Mouse (Mus musculus) right cerebral cortex, postnatal 4 days (tissue): Measurements from ENCODE around the gene Hes1.

ENCODE experiments used
- DNase-seq: peaks from one replicate; pipeline ENCODE4 v3.0.0-alpha.2; 2022

Gene Hes1

GRCm38 (mm10) chr16:30063984-30064453, at the start of gene Hes1:
Gene Hes1 (plus strand): TSS chr16:30064384.
- peak; percentile 77 for DNase-seq

GRCm38 (mm10) chr16:30016064-30016463, 48.1 kb upstream of the Hes1 start:
- DNase-seq = no peak

GRCm38 (mm10) chr16:30020124-30020523, 44.1 kb upstream of the Hes1 start:
- DNase-seq = no peak

DNA sequence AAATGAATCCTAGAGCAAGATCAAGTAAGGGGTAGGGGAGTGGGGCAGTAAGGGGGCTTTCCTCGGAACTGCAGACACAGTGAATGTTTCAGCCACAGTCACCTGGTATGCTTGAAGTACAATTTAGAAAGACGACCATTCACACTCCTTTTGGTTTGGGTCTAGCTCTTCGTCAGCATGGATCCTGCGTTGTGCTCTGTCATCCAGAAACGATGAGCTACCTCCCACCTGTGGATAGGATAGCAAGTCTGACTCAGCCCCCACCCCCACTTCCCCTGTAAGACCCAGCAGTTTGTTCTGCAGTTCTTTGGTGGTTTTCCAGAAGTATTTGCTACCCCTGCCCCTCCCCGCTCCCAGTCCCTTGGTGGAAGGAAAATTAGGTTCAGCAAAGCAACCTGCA, 41.8 kb upstream of the Hes1 start:
- no peak for DNase-seq

DNA sequence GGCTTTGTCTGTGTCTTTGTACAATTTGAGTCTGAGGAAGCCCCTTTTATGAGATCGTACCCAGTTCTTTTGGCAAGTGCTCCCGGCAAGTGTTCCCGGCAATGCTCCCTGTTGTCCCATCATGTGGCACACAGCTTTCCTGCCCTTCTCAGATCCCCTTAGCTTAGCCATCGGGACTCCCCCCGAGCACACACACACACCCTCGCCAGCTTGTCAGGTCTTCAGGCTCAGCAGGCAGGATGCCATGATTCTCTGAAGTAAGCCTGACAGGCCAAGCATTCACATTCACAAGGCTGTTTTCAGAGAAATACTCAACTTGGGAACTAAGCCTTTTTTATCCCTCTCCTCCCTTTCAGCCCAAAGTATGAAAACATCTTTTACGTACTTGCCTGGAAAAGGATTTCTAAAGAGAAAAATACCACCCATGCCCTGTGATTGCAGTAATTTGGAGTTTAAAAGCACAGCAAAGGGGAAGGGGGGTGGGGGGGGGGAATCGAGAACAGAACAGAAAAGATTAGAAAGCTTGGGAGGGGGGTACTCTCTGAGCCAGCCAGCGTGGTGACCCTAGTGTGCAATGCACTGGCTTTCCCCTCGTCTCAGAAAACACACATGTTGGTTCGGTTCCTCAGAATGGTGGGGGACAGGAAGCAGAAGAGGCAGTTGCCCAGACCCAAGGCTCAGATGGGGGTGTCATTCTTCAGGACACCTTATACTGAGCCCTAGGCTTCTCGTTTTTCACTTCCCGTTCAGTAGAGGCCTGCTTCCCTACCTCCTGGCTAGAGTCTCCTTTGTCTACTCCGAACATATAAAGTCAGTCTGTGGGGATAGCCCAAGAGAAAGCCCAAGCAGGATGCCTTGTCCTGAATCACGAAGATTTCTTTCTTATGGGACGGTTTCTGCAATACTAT, 41.0 kb upstream of the Hes1 start:
- peak; percentile 30 for DNase-seq

- no peak for DNase-seq
Measured at GRCm38 (mm10) chr16:30024681-30025262, 39.4 kb upstream of the Hes1 start.

DNA sequence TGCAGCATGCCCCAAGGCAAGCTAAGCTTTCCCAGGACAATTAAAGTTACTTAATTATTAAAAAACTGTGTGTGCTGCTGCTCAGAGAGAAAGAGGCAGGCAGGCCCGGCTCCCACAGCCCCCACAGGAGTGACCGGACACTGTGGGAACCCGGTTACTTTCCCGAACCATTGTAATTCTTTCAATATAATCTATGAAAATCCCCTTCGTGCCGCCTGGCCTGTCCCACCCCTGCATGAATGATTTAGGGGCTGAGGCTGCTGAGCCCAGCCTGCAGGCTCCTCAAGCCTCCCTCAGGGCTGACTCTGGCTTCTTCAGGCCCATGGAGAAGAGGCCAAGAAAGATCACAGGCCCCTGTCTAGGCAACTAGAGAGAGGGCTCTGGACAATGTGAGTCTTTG, 36.0 kb upstream of the Hes1 start:
- no peak for DNase-seq

GRCm38 (mm10) chr16:30029264-30030003, 34.8 kb upstream of the Hes1 start:
- no peak for DNase-seq

DNA sequence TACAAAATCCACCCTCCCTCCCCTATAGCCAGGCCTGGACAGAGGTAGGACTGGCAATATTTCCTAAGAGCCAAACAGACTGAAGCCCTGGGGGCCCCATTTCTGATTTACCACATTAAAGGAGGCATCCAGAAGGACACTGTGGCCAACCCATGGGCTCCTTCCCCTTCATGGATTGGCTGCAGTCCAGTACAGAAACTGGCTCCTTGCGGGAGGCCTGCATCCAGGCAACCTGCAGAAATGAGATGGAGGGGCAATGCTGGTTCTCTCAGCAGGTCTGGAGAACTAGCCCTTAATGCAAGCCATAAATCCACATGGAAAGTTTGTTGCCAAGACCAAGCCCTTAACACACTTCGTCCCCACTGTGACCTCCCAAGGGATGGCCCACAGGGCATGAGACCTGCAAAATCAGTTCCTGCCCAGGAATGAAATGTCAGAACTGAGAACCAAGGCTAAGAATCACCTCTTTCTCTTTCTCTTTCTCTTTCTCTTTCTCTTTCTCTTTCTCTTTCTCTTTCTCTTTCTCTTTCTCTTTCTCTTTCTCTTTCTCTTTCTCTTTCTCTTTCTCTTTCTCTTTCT, 31.8 kb upstream of the Hes1 start:
- no peak for DNase-seq

DNA sequence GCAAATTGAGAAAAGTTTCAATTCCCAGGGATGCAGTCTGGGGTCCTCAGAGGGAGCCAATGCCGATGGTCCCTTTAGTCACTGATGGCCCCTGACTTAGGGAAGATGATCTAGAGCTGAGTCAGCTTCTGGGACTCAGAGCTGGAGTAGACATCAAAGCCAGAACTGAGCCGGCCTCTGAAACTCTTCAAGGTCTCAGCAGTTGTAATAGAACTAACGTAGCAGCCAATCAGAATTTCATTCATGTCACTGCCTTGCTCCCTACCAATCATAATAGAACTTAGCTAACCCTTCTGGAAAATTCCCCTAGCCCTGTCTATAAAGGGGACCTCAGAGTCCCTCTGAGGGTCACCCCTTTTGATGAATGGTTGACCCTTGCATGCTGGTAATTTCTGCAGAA, 30.8 kb upstream of the Hes1 start:
- no peak for DNase-seq

GRCm38 (mm10) chr16:30034001-30034400, 30.2 kb upstream of the Hes1 start:
- no peak for DNase-seq

DNA sequence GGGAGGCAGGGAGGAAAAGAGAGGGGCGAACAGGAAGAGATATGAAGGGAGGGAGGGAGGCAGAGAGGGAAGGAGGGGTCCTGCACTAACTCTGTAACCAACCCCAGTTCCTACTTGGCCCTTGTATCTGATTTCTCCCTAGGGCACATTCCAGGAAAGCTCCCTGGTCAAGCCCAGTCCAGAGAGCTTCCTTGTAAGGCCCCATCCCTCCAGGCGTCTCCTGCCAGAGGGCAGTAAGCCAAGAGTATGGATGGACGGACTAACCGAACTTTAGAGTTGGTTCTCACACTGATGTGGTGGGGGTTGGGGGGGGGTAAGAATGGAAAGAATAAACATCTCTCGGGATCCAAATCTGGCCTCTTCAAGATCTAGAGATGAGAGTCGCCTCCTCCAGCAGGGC, 29.7 kb upstream of the Hes1 start:
- no peak for DNase-seq

DNA sequence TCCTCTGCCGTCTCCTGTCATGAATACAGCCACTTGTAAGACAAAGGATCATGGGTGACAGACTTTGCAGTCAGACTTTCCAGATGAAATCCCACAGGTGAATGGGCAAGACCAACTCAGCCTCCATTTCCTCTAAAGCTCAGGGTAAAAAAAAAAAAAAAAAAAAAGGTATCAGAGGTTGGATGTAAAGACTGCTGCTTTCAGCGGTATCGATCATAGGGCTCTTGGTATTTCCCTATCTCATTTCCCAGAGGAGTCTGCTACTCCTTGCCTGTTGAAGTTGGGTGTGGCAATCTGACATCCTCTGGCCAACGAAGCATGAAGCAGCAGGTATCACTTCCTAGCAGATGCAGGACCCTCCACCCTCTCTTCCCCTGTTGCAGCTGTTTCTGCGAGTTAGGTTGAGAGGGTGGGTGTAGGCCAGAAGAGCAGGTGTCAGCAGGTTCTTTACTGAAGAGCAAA, 29.2 kb upstream of the Hes1 start:
- DNase-seq = no peak

- no peak for DNase-seq
Measured at GRCm38 (mm10) chr16:30036104-30036503, 28.1 kb upstream of the Hes1 start.

DNA sequence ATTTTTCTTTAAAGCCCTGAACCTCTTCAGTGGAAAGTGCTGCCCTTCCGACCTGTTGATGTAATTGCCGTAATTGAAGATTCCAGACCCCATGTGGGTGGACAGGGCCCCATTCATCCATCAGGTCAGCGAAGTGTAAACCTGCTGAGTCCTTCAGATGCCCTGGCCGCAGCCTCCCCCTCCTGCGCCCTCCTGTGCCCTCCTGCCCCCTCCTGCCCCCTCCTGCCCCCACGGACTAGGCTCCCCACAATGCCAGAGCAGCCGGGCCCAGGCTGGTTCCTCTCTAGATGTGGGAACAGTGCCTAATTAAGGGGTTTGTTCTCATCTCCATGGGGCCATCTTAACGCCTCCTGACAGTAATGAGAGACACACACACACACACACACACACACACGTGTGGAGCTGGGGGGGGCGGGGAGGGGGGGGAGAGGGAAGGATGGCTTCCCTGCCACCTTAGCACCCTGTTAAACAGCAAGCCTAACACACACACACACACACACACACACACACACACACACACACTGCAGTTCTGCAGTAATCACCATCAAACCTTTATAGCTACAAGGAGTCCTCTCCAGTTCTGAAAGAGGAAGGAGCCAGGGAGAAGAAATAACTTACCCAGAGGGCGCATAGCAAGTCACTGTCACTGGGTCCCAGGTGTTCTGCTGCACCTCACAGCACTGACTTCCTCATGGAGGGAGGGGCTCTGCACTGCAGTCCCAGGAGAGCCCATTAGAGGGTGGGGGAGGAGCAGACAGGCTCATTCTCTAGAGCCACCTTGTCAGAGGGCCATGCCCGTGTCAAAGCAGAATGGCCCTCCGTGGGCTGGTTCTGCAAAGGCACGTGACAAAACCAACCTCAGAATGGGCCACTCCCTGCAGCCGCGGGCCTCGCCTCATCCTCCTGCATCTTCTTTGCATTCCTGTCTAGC, 25.3 kb upstream of the Hes1 start:
- no peak for DNase-seq

DNA sequence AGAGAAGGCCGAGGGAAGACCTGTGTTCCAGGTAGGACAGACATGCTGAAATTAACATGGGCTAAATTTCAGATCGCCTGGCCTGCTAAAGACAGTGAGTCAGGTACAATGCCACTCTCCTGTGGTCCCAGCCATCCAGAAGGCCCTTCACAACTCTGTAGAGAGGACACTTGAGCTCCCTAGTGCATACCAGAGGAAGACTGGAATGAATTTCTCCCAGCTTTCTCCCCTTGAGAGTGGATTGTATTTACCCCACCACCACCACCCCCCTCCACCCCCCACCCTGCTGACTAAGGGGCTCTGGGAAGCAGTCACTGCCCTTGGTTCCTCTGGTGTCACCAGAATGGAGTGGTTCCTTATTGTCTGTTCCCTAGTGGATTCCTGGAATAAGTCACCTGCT, 24.3 kb upstream of the Hes1 start:
- no peak for DNase-seq

DNA sequence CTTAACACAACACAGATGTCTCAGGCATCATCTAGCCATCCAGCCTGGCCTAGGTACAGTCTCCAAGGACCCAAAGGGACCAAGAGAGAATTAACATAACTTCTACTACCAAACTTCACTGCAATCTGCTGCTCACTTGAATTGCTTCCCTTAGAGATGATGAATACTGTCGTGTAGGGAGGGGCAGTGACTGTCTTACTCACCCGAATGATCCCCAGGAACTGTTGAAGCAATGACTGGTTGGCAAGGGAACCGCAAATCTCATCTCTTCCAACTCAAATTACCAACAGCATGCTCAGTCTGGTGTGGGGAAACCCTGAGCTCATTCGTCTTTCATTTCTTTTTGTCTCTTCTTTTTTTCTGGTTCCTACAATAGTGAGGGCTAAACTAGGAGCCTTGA, 21.3 kb upstream of the Hes1 start:
- DNase-seq = no peak

GRCm38 (mm10) chr16:30045615-30046014, 18.6 kb upstream of the Hes1 start:
- DNase-seq = no peak

DNA sequence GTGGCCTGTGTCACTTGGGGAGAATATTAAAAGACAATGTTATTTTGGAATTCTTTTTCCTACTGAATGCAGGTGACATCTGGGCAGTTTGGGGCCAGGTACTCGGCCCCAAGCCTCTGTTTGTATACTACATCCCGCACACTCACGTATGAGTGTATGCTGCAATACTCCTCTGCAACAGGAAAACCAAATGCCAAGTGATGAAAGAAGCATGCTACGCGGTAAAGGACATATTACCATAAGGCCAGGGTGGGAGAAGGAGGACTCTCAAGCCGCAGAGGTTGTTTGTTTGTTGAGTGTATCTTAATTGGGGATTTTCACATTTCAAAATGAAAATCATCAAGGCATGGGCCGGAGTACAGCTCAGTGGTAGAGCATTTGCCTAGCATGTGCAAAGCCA, 17.2 kb upstream of the Hes1 start:
- no peak for DNase-seq

- DNase-seq = no peak
Measured at GRCm38 (mm10) chr16:30047421-30047831, 16.8 kb upstream of the Hes1 start.

DNA sequence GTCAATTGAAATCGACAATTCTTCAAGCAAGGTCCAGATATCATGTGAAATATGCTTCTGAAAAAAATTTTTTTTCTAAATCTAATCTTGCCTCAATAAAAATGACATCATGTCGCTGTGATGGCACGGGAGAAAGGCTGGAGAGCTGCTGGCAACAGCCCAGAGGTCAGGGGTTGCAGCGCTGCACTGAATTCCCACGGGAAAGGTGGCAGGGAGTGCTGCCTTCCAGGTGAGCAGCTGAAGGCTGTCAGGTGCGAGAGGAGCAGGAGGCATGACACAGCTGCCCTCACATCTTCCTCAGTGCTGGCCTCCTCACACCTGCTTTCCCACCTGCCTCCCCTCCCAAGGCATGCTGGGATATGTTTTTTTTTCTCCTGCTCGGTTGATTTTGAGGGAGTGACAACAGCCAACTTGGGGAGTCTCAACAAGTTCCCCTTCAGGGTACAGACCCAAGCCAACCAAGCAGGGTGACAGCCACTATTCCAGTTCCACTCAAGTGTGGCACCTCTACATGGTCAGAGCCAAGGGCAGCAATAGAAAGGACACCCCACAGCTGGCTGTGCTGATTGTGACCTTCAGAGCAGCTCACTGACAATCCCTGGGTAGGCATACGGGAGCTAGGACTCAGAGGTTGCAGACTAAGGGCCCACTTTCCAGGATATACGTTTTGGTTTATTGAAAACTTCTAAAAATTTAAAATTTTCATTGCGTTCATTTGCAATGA, 13.3 kb upstream of the Hes1 start:
- DNase-seq = no peak
